Mouse (Mus musculus): ENCODE measurements at regions not wholly inside any gene's neighbourhood (a gene's known extent, or its start where the extent isn't known, plus 50 kb on each side); places are given as distances from the start of the nearest gene placed in this dataset.

- TF ChIP-seq SMC3 (IDR thresholded peaks at IDR 0.05; ENCODE audit: low read depth, low read length) (no peak), CTCF (conservative IDR thresholded peaks at IDR 0.05 in 1 of 2, IDR thresholded peaks at IDR 0.05 in 1 of 2; ENCODE audit: low read depth in 2 of 2, low read length in 2 of 2) (no peak), NELFE (IDR thresholded peaks at IDR 0.05; ENCODE audit: low read depth, low read length) (no peak), MAFK (IDR thresholded peaks at IDR 0.05; ENCODE audit: insufficient replicate concordance, low read length) (no peak), ZC3H11A (IDR thresholded peaks at IDR 0.05; ENCODE audit: low read depth, low read length) (no peak), POLR2A (IDR thresholded peaks at IDR 0.05; ENCODE audit: low read depth, low read length) (no peak), EP300 (IDR thresholded peaks at IDR 0.05; ENCODE audit: low read length) (no peak), GABPA (IDR thresholded peaks at IDR 0.05; ENCODE audit: insufficient replicate concordance, low read depth, low read length) (no peak), MEF2A (IDR thresholded peaks at IDR 0.05; ENCODE audit: borderline replicate concordance, low read depth, low read length) (no peak), USF1 (IDR thresholded peaks at IDR 0.05; ENCODE audit: low read depth, low read length) (no peak), CHD2 (IDR thresholded peaks at IDR 0.05; ENCODE audit: low read length) (no peak), MAX (IDR thresholded peaks at IDR 0.05; ENCODE audit: low read length) (no peak), POLR2AphosphoS2 (IDR thresholded peaks at IDR 0.05; ENCODE audit: low read depth, low read length) (no peak), TBP (conservative IDR thresholded peaks at IDR 0.05; ENCODE audit: low read depth, low read length) (no peak)
Measured at GRCm38 (mm10) chr8:26513001-26513400, 393.7 kb downstream of the Gm45692 start.
